Mouse (Mus musculus) adrenal gland, postnatal 14 days (tissue): Measurements from ENCODE around the gene Selenov. TPM values are rescaled to one million over a fixed set of nuclear protein-coding genes. Genes with fewer than 3 reads are reported as not detected.
A peak's percentile ranks its signal among the peaks of the same experiment; 100 is the strongest.

Source experiments
- DNase-seq: peaks from one replicate; pipeline ENCODE4 v3.0.0; 2021; ENCODE audit warnings: mixed read lengths
- long read RNA-seq, 2 experiments: library from polyadenylated mRNA; stranded (forward); transcript quantifications; one replicate each; pipeline ENCODE4 v2.0.0; 2021
- total RNA-seq: library from RNA; stranded (reverse); gene quantifications from 2 replicates; pipeline ENCODE4 v1.2.3, GENCODE M21; 2021

The Selenov gene
- not detected in 2 replicates for total RNA-seq
- long read RNA-seq, experiment 1 = 0 reads
- long read RNA-seq, experiment 2 = 0 reads

GRCm38 (mm10) chr7:28290638-28291590, at the start of gene Selenov:
Selenov (minus strand) TSS chr7:28291186.
- DNase-seq = peak; percentile 74

GRCm38 (mm10) chr7:28339213-28339917, 48.4 kb upstream of the Selenov start:
- peak; percentile 82 for DNase-seq

GRCm38 (mm10) chr7:28338108-28338998, 47.4 kb upstream of the Selenov start, which contains the start of gene Supt5:
Supt5 (minus strand) TSS chr7:28338746.
- DNase-seq = peak; percentile 98

GRCm38 (mm10) chr7:28335471-28335870, 44.5 kb upstream of the Selenov start:
- peak; percentile 52 for DNase-seq

DNA sequence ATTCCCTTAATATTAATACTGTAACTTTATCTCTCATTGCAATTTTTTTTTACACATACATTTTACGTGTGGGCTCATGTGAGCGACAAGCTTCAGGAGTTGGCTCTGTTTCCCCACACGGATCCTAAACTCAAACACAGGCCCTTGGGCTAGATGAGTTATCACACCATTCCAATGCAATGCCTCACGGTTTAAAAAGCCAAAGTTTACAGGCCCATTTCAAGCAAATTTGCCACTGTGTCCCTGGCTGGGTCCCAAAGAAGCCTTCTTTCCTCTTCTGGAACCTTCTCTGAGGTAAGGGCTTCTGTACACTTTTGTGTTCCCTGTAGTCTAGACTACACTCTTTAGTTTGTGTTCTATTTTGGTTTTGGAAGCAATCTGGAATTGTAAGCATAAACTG, 43.5 kb upstream of the Selenov start:
- no peak for DNase-seq

- no peak for DNase-seq
Observed at GRCm38 (mm10) chr7:28328260-28328659, 37.3 kb upstream of the Selenov start.

- DNase-seq = no peak
Observed at GRCm38 (mm10) chr7:28326457-28326856, 35.5 kb upstream of the Selenov start.

DNA sequence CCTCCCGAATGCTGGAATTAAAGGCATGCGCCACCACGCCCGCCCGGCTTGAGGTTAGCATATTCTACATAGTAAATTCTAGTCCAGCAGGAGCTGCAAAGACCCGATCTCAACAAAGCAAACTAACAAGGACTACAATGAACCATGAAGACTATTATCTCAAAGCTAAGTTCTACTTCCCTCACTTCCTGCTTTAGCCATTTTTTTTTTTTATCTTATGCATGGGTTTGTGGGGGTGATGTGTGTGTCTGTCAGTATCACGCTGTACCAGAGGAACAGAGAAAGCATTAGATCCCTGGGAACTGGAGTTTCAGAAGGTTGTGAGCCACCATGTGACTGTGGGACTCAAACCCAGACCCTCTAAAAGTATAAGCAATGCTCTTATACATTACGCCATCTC, 34.3 kb upstream of the Selenov start:
- DNase-seq = no peak

- DNase-seq = no peak
Observed at GRCm38 (mm10) chr7:28321974-28322720, 31.2 kb upstream of the Selenov start.

GRCm38 (mm10) chr7:28318714-28319113, 27.7 kb upstream of the Selenov start:
- peak; percentile 74 for DNase-seq

- DNase-seq = no peak
Observed at GRCm38 (mm10) chr7:28318036-28318435, 27.1 kb upstream of the Selenov start.

- DNase-seq = peak; percentile 99
Observed at GRCm38 (mm10) chr7:28311926-28312543, 21.0 kb upstream of the Selenov start, which contains the start of gene Timm50. Timm50 (minus strand) TSS chr7:28312072.

DNA sequence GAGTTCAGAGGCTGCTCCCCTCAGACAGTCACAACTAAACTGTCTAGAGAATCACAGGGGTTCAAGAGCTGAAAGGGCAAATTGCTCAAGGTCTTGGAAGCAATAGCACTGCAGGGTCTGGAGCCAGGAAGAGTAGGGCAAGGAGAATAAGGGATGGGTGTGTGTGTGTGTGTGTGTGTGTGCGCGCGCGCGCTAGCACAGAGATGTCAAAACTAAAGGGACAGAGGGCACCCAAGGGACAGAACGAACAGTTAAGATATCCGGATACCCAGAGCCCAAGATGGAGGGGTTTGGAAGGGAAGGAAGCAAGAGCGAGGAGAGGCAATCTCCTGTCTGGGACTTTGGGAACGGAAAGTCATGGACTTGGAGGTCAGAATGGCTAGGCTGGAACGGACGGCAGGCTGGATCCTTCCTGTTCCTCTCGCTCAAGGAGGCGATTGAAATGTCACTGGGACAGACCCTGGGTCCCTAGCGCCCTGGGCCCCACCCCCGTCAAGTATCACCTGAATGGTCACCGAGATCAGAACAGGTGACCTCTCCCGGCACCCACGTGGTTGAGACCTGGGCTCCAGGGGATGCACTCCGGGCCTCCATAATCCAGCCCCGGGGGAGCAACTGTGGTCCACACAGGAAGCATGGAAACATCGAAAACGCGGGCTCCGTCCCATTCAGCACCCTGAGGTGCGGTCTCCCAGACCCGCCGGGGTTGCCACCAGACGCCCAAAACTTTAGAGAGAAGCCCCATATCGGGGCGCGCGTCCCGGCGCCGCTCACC, 20.4 kb upstream of the Selenov start:
- DNase-seq = peak; percentile 35

DNA sequence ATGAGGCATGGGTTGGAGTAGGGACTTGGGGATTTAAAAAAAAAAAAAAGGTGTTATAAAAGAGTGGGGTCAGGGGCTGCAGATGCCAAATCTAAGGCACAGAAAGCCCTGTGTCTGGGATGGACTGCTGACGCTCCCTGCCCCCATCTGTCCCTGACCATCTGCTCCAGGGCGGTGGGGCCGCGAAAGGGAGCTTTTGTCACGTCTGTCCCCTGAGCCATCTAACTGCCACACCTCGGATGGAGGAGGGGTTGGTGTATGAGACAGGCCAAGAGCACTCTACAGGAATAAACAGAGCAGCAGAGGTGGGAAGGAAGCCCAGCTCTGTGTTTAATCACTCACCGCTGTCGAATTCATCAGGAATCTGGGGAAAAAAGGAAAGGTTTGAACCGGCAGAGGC, 18.8 kb upstream of the Selenov start:
- DNase-seq = no peak

GRCm38 (mm10) chr7:28306216-28306615, 15.2 kb upstream of the Selenov start:
- DNase-seq = no peak

DNA sequence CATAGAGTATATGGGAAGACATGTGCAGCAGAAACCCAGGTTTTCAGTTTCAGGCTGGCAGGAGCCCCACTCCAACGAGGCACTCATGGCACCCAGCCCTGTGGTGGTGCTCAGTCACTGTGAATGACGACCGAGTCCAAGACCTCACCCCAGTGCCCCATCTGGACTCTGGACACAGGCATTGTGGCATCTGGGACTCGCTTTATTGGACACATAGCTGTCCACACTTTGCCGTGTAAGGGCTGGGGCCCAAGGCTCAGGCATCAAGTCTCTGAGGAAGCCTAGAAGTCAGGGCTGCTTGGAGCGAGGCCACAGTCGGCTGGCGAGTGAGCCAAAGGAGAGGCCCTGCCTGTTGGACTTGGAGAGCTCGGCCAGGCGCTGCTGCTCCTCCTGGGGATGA, 14.7 kb upstream of the Selenov start:
- peak; percentile 68 for DNase-seq

DNA sequence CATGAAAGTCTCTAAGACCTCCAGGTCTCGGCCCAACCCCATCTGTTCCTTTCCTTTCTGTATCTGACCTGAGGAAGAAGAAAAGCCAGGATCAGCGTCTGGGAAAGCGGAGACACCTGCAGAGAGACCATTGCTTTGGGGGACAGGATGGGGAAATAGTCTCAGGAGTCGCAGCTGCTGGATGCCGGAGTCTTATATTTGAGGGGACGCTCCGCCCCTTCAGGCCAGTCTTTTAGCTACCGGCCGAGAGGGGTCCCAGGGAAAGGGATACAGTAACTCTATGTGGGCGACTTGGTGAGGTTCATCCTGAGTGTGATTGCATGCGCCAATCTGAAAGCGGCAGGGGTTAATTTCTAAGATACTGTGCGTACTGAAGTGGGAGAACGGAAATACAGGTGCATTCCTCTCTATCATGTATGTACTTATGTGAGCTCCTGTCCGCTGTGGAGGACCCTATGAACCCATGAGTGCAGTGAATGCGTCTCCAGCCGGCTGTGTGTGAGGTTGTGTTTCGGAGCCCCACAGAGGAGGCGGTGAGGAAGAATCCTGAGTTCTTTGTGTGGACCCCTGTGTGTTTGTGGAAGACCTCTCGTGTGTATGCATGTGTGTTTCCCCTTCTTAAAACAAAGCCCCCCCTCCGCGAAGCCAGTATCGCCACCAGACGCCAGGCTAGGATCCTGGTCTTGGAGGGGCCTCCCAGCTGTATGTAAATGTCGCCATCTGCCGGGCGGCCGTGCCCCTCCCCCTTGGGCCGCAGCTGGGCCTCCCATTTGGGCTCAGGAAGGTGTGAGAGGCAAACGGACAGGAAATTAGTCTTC, 10.8 kb upstream of the Selenov start, which contains the start of gene Dll3:
Gene Dll3 (minus strand): TSS at position 623 of the 818 bp plus-strand sequence.
- peak; percentile 73 for DNase-seq

GRCm38 (mm10) chr7:28298837-28299625, 8.0 kb upstream of the Selenov start:
- peak; percentile 75 for DNase-seq
